In genomic region chr9:21925506-21925905, GRCm38 (mm10) we compare ENCODE assay signal across 23 mouse cellular contexts. TPM values are rescaled to one million over a fixed set of nuclear protein-coding genes. Genes with fewer than 3 reads are reported as not detected.
A peak's percentile ranks its signal among the peaks of the same experiment; 100 is the strongest.
DNase-seq lines count a peak whose midpoint lies in the region; ATAC-seq and TF ChIP-seq lines count a peak whose summit lies in the region.
"Had no signal": no experiment of that assay in that cellular context is flagged by ENCODE, and none has a peak within 500 bp of the region (broad histone marks: within the 10 kb centered on the region; RNA-seq: fewer than 3 reads in every experiment).

No protein-coding gene starts in this region.

- H3K9ac ChIP-seq in intestine, embryonic 14.5 days (ENCODE audit: low read length), result no peak overlapping the region
- no peak overlapping the region for H3K9ac ChIP-seq in intestine, embryonic 16.5 days (ENCODE audit: low read depth, low read length)
- H3K9ac ChIP-seq in liver, embryonic 13.5 days, result no peak overlapping the region
- no peak overlapping the region for H3K9ac ChIP-seq in liver, embryonic 11.5 days (ENCODE audit: low read depth, low read length)
- H3K9ac ChIP-seq in MEL (ENCODE audit: control insufficient read depth, low read depth, low read length, poor library complexity, severe bottlenecking), result no peak overlapping the region
- peak overlapping the region; percentile 59; the same call in 1 of the 2 replicates for H3K9ac ChIP-seq in liver, postnatal 0 days (replicated peaks)
- H3K9ac ChIP-seq: forebrain, postnatal 0 days; hindbrain, embryonic 12.5 days; hindbrain, embryonic 15.5 days had no signal

- no peak overlapping the region for H3K4me3 ChIP-seq in intestine, embryonic 14.5 days (ENCODE audit: low read depth, low read length)
- H3K4me3 ChIP-seq in intestine, embryonic 16.5 days (ENCODE audit: low read length), result no peak overlapping the region
- no peak overlapping the region for H3K4me3 ChIP-seq in liver, embryonic 13.5 days (replicated peaks)
- no peak overlapping the region for H3K4me3 ChIP-seq in liver, embryonic 11.5 days (ENCODE audit: low read depth, low read length)
- no peak overlapping the region for H3K4me3 ChIP-seq in MEL (ENCODE audit: control insufficient read depth in 1 of 2, insufficient read depth in 1 of 2, low read depth in 2 of 2, low read length in 2 of 2)
- 0 out of 2 replicates have a peak overlapping the region, but pooled peaks have one; percentile 45 for H3K4me3 ChIP-seq in liver, postnatal 0 days (ENCODE audit: low read depth, low read length)
- H3K4me3 ChIP-seq: erythroblast, embryonic 14.5 days; hindbrain, embryonic 12.5 days had no signal

- TF ChIP-seq EP300 in MEL (IDR thresholded peaks at IDR 0.05; ENCODE audit: low read depth in 1 of 2, low read length in 2 of 2), result no peak
- no peak for TF ChIP-seq EP300 in liver, postnatal 0 days (IDR thresholded peaks at IDR 0.05; ENCODE audit: low read depth)

- DNase-seq in intestine, embryonic 14.5 days (ENCODE audit: low spot score), result peak; percentile 48
- DNase-seq in liver, embryonic 13.5 days, result no peak
- DNase-seq in liver, embryonic 11.5 days (ENCODE audit: low spot score), result no peak
- no peak for DNase-seq in MEL (ENCODE audit: low read depth, low spot score)
- DNase-seq in liver, postnatal 0 days, result no peak
- DNase-seq in urinary bladder, postnatal 10 days (ENCODE audit: low spot score), result no peak
- DNase-seq: B cell, adult 2 months; cerebellum, adult 8-10 months; cerebellum, postnatal 10 days; cerebellum, postnatal 36 days; embryo, embryonic 11 days; forebrain, postnatal 0 days; gastrocnemius, adult 2 months; gastrocnemius, postnatal 14 days had no signal

- no peak; the same call in 1 of the 2 replicates for TF ChIP-seq RAD21 in MEL (IDR thresholded peaks at IDR 0.05; ENCODE audit: low read depth, low read length)

- peaks cover 8% of the 10 kb centered on the region for H3K79me2 ChIP-seq in MEL (ENCODE audit: control insufficient read depth, insufficient read depth, low read length, poor library complexity)

- no peaks in the 10 kb centered on the region for H3K36me3 ChIP-seq in intestine, embryonic 14.5 days (ENCODE audit: control insufficient read depth, insufficient read depth, low read length)
- H3K36me3 ChIP-seq in intestine, embryonic 16.5 days (ENCODE audit: control insufficient read depth, insufficient read depth, low read length), result peaks cover 3% of the 10 kb centered on the region; the same call in 1 of the 2 replicates
- H3K36me3 ChIP-seq in liver, embryonic 13.5 days, result peaks cover 5% of the 10 kb centered on the region; the same call in 1 of the 2 replicates
- no peaks in the 10 kb centered on the region for H3K36me3 ChIP-seq in liver, embryonic 11.5 days (ENCODE audit: control insufficient read depth, insufficient read depth, low read length)
- H3K36me3 ChIP-seq in MEL (ENCODE audit: control insufficient read depth in 1 of 2, insufficient read depth in 2 of 2, low read length in 2 of 2), result peaks cover 2 to 28% of the 10 kb centered on the region in 2 experiments
- no peaks in the 10 kb centered on the region for H3K36me3 ChIP-seq in liver, postnatal 0 days (replicated peaks; ENCODE audit: insufficient read depth, low read length)

- no peaks in the 10 kb centered on the region for H3K9me3 ChIP-seq in intestine, embryonic 14.5 days (ENCODE audit: control insufficient read depth, low read length)
- H3K9me3 ChIP-seq in intestine, embryonic 16.5 days (ENCODE audit: control insufficient read depth, low read length), result no peaks in the 10 kb centered on the region
- no peaks in the 10 kb centered on the region for H3K9me3 ChIP-seq in liver, embryonic 13.5 days (replicated peaks)
- H3K9me3 ChIP-seq in liver, embryonic 11.5 days (ENCODE audit: control insufficient read depth, low read length), result no peaks in the 10 kb centered on the region
- no peaks in the 10 kb centered on the region for H3K9me3 ChIP-seq in MEL (replicated peaks; ENCODE audit: insufficient read depth, low read length)
- no peaks in the 10 kb centered on the region for H3K9me3 ChIP-seq in liver, postnatal 0 days (ENCODE audit: low read length)
- H3K9me3 ChIP-seq: embryonic facial prominence, embryonic 10.5 days; embryonic facial prominence, embryonic 13.5 days; forebrain, embryonic 12.5 days; hindbrain, embryonic 12.5 days; hindbrain, embryonic 15.5 days had no signal

- H3K4me2 ChIP-seq in intestine, embryonic 14.5 days (ENCODE audit: low read length), result no peak overlapping the region
- H3K4me2 ChIP-seq in intestine, embryonic 16.5 days (ENCODE audit: low read depth, low read length), result no peak overlapping the region
- peak overlapping the region; percentile 59; the same call in 1 of the 2 replicates for H3K4me2 ChIP-seq in liver, embryonic 13.5 days
- H3K4me2 ChIP-seq in liver, embryonic 11.5 days, result no peak overlapping the region
- peak overlapping the region; percentile 72 for H3K4me2 ChIP-seq in liver, postnatal 0 days (ENCODE audit: low read depth, low read length)

- WGBS in intestine, embryonic 14.5 days, result 100% methylated on average over 1 of the region's 1 CpGs
- WGBS in intestine, embryonic 16.5 days, result 96% methylated on average over 1 of the region's 1 CpGs
- WGBS in liver, embryonic 13.5 days (ENCODE audit: insufficient replicate concordance), result 86% methylated on average over 1 of the region's 1 CpGs
- whole genome bisulfite sequencing in liver, embryonic 11.5 days, result 89% methylated on average over 1 of the region's 1 CpGs
- WGBS in liver, postnatal 0 days (ENCODE audit: insufficient replicate concordance), result 92% methylated on average over 1 of the region's 1 CpGs

- no peak for ATAC-seq in intestine, embryonic 14.5 days (replicated peaks; ENCODE audit: low FRiP score, low TSS enrichment, low read depth)
- no peak for ATAC-seq in intestine, embryonic 16.5 days
- ATAC-seq in liver, embryonic 13.5 days (ENCODE audit: low read depth), result no peak
- ATAC-seq in liver, embryonic 11.5 days (replicated peaks; ENCODE audit: low FRiP score), result no peak
- no peak for ATAC-seq in liver, postnatal 0 days
- ATAC-seq in CD4-positive, CD25-positive, alpha-beta regulatory T cell, adult 4 months, result no peak
- ATAC-seq: activated CD4-positive, CD25-positive, alpha-beta regulatory T cell, adult 4 months; forebrain, postnatal 0 days had no signal

- H3K4me1 ChIP-seq in intestine, embryonic 14.5 days (replicated peaks; ENCODE audit: control insufficient read depth, insufficient read depth, low read length), result peaks cover 14% of the 10 kb centered on the region
- peaks cover 8% of the 10 kb centered on the region for H3K4me1 ChIP-seq in intestine, embryonic 16.5 days (ENCODE audit: control insufficient read depth, insufficient read depth, low read length)
- H3K4me1 ChIP-seq in liver, embryonic 13.5 days (replicated peaks), result peaks cover 41% of the 10 kb centered on the region
- peaks cover 14% of the 10 kb centered on the region for H3K4me1 ChIP-seq in liver, embryonic 11.5 days (replicated peaks; ENCODE audit: control insufficient read depth, insufficient read depth, low read length)
- H3K4me1 ChIP-seq in MEL (ENCODE audit: control insufficient read depth in 1 of 2, insufficient read depth in 2 of 2, low read length in 2 of 2), result peaks cover 17 to 34% of the 10 kb centered on the region in 2 experiments
- H3K4me1 ChIP-seq in liver, postnatal 0 days (ENCODE audit: insufficient read depth), result peaks cover 30% of the 10 kb centered on the region

- TF ChIP-seq CTCF in MEL (IDR thresholded peaks at IDR 0.05 in 2 of 3, conservative IDR thresholded peaks at IDR 0.05 in 1 of 3; ENCODE audit: control insufficient read depth in 1 of 3, insufficient read depth in 1 of 3, low read depth in 2 of 3, low read length in 3 of 3, poor library complexity in 1 of 3, severe bottlenecking in 1 of 3), result no peak; a peak in 1 of 6 replicates
- no peak for TF ChIP-seq CTCF in liver, postnatal 0 days (IDR thresholded peaks at IDR 0.05; ENCODE audit: low read depth)

- H3K27me3 ChIP-seq in intestine, embryonic 14.5 days (replicated peaks; ENCODE audit: control insufficient read depth, insufficient read depth, low read length), result no peaks in the 10 kb centered on the region
- no peaks in the 10 kb centered on the region for H3K27me3 ChIP-seq in intestine, embryonic 16.5 days (replicated peaks; ENCODE audit: control insufficient read depth, insufficient read depth, low read length)
- no peaks in the 10 kb centered on the region for H3K27me3 ChIP-seq in liver, embryonic 13.5 days
- no peaks in the 10 kb centered on the region for H3K27me3 ChIP-seq in liver, embryonic 11.5 days (replicated peaks; ENCODE audit: control insufficient read depth, insufficient read depth, low read length)
- H3K27me3 ChIP-seq in MEL (ENCODE audit: control insufficient read depth in 1 of 2, insufficient read depth in 2 of 2, low read length in 2 of 2), result no peaks in the 10 kb centered on the region
- H3K27me3 ChIP-seq in liver, postnatal 0 days (ENCODE audit: insufficient read depth, low read length), result no peaks in the 10 kb centered on the region
- H3K27me3 ChIP-seq: embryonic facial prominence, embryonic 13.5 days; forebrain, embryonic 12.5 days; hindbrain, embryonic 12.5 days; hindbrain, embryonic 15.5 days had no signal

- no peak overlapping the region for H3K27ac ChIP-seq in intestine, embryonic 14.5 days (ENCODE audit: low read depth)
- H3K27ac ChIP-seq in intestine, embryonic 16.5 days (ENCODE audit: low read length), result no peak overlapping the region
- H3K27ac ChIP-seq in liver, embryonic 13.5 days, result no peak overlapping the region
- H3K27ac ChIP-seq in liver, embryonic 11.5 days (ENCODE audit: low read depth, low read length), result no peak overlapping the region
- H3K27ac ChIP-seq in MEL (ENCODE audit: control insufficient read depth, low read depth, low read length), result no peak overlapping the region
- peak overlapping the region; percentile 92; the same call in 1 of the 2 replicates for H3K27ac ChIP-seq in liver, postnatal 0 days (ENCODE audit: low read depth)
- H3K27ac ChIP-seq: embryonic facial prominence, embryonic 10.5 days; embryonic facial prominence, embryonic 13.5 days; forebrain, embryonic 12.5 days; hindbrain, embryonic 12.5 days; hindbrain, embryonic 15.5 days had no signal

- no peak for TF ChIP-seq POLR2A in MEL (IDR thresholded peaks at IDR 0.05; ENCODE audit: control insufficient read depth in 1 of 2, insufficient read depth in 1 of 2, low read depth in 1 of 2, low read length in 2 of 2, poor library complexity in 1 of 2)

RNA-seq across cellular contexts. Expression of gene Ccdc159, which starts 1.8 kb away (rescaled TPM):
- 3.8 and 4.2 TPM in 2 replicates for polyA plus RNA-seq in intestine, embryonic 14.5 days (2014; fragmentation: Nextera tagmentation; extraction: Ambion mirVana)
- 2.6 and 3.5 TPM in 2 replicates for polyA plus RNA-seq in intestine, embryonic 16.5 days (2015; fragmentation: Nextera tagmentation; extraction: Ambion mirVana)
- polyA plus RNA-seq in liver, embryonic 13.5 days (2015; fragmentation: Nextera tagmentation; extraction: Ambion mirVana), result 1.0 and 1.2 TPM in 2 replicates
- polyA plus RNA-seq in liver, embryonic 11.5 days (2014; fragmentation: Nextera tagmentation; extraction: Ambion mirVana), result 2.2 and 2.9 TPM in 2 replicates
- total RNA-seq in MEL (2012; rRNA removed), result 1.0 and 1.4 TPM in 2 replicates
- 1 to 10 TPM in 1 of 2 experiments, not detected in 1; 6.4 TPM for polyA plus RNA-seq in MEL (2012; ENCODE audit: insufficient read depth in 1 of 2, insufficient read length in 2 of 2, low read depth in 1 of 2, low replicate concordance in 2 of 2, missing spikeins in 1 of 2)
- 0.81 and 1.1 TPM in 2 replicates for polyA plus RNA-seq in liver, postnatal 0 days (2015; fragmentation: Nextera tagmentation; extraction: Ambion mirVana)
- under 1 TPM in 1 of 2 experiments, not detected in 1; 0.94 TPM for polyA plus RNA-seq in CD4-positive, CD25-positive, alpha-beta regulatory T cell, adult 4 months (2017; shearing (Covaris generic))
- polyA plus RNA-seq: activated CD4-positive, CD25-positive, alpha-beta regulatory T cell, adult 4 months; erythroblast, embryonic 14.5 days had no signal

RNA-seq across cellular contexts. Expression of gene Tmem205, which starts 1.9 kb away (rescaled TPM):
- polyA plus RNA-seq in intestine, embryonic 14.5 days (2014; fragmentation: Nextera tagmentation; extraction: Ambion mirVana), result 57.1 and 59.6 TPM in 2 replicates
- 93.9 and 97.0 TPM in 2 replicates for polyA plus RNA-seq in intestine, embryonic 16.5 days (2015; fragmentation: Nextera tagmentation; extraction: Ambion mirVana)
- 49.5 and 57.2 TPM in 2 replicates for polyA plus RNA-seq in liver, embryonic 13.5 days (2015; fragmentation: Nextera tagmentation; extraction: Ambion mirVana)
- polyA plus RNA-seq in liver, embryonic 11.5 days (2014; fragmentation: Nextera tagmentation; extraction: Ambion mirVana), result 45.0 and 51.0 TPM in 2 replicates
- 118 and 128 TPM in 2 replicates for total RNA-seq in MEL (2012; rRNA removed)
- polyA plus RNA-seq in MEL (2012; ENCODE audit: insufficient read depth in 1 of 2, insufficient read length in 2 of 2, low read depth in 1 of 2, low replicate concordance in 2 of 2, missing spikeins in 1 of 2), result 100 to 1,000 TPM in 1 of 2 experiments, not detected in 1; 114 TPM
- polyA plus RNA-seq in liver, postnatal 0 days (2015; fragmentation: Nextera tagmentation; extraction: Ambion mirVana), result 222 and 246 TPM in 2 replicates
- polyA plus RNA-seq in CD4-positive, CD25-positive, alpha-beta regulatory T cell, adult 4 months (2017; shearing (Covaris generic)), result 1 to 10 TPM; 8.0 to 8.7 TPM

RNA-seq across cellular contexts. Expression of gene Rab3d, which starts 7.5 kb away (rescaled TPM):
- polyA plus RNA-seq in intestine, embryonic 14.5 days (2014; fragmentation: Nextera tagmentation; extraction: Ambion mirVana), result 18.4 and 21.5 TPM in 2 replicates
- polyA plus RNA-seq in intestine, embryonic 16.5 days (2015; fragmentation: Nextera tagmentation; extraction: Ambion mirVana), result 47.5 and 47.9 TPM in 2 replicates
- polyA plus RNA-seq in liver, embryonic 13.5 days (2015; fragmentation: Nextera tagmentation; extraction: Ambion mirVana), result 6.6 and 8.4 TPM in 2 replicates
- 5.7 and 7.3 TPM in 2 replicates for polyA plus RNA-seq in liver, embryonic 11.5 days (2014; fragmentation: Nextera tagmentation; extraction: Ambion mirVana)
- total RNA-seq in MEL (2012; rRNA removed), result 19.0 and 22.9 TPM in 2 replicates
- polyA plus RNA-seq in MEL (2012; ENCODE audit: insufficient read depth in 1 of 2, insufficient read length in 2 of 2, low read depth in 1 of 2, low replicate concordance in 2 of 2, missing spikeins in 1 of 2), result 10 to 100 TPM in 1 of 2 experiments, not detected in 1; 44.2 TPM
- 9.3 and 9.9 TPM in 2 replicates for polyA plus RNA-seq in liver, postnatal 0 days (2015; fragmentation: Nextera tagmentation; extraction: Ambion mirVana)
- polyA plus RNA-seq in CD4-positive, CD25-positive, alpha-beta regulatory T cell, adult 4 months (2017; shearing (Covaris generic)), result 10 to 100 TPM in 1 of 2 experiments, 1 to 10 TPM in 1; 8.4 to 11.3 TPM

RNA-seq across cellular contexts. Expression of gene Plppr2, which starts 11.3 kb away (rescaled TPM):
- polyA plus RNA-seq in intestine, embryonic 14.5 days (2014; fragmentation: Nextera tagmentation; extraction: Ambion mirVana), result 8.2 and 8.7 TPM in 2 replicates
- polyA plus RNA-seq in intestine, embryonic 16.5 days (2015; fragmentation: Nextera tagmentation; extraction: Ambion mirVana), result 5.2 and 6.2 TPM in 2 replicates
- 0.99 and 1.4 TPM in 2 replicates for polyA plus RNA-seq in liver, embryonic 13.5 days (2015; fragmentation: Nextera tagmentation; extraction: Ambion mirVana)
- polyA plus RNA-seq in liver, embryonic 11.5 days (2014; fragmentation: Nextera tagmentation; extraction: Ambion mirVana), result 6.1 and 7.2 TPM in 2 replicates
- 1.3 and 1.4 TPM in 2 replicates for total RNA-seq in MEL (2012; rRNA removed)
- polyA plus RNA-seq in MEL (2012; ENCODE audit: insufficient read depth in 1 of 2, insufficient read length in 2 of 2, low read depth in 1 of 2, low replicate concordance in 2 of 2, missing spikeins in 1 of 2), result 10 to 100 TPM in 1 of 2 experiments, not detected in 1; 13.9 TPM
- 0.70 and 1.0 TPM in 2 replicates for polyA plus RNA-seq in liver, postnatal 0 days (2015; fragmentation: Nextera tagmentation; extraction: Ambion mirVana)
- polyA plus RNA-seq in CD4-positive, CD25-positive, alpha-beta regulatory T cell, adult 4 months (2017; shearing (Covaris generic)), result under 1 TPM; 0.28 to 0.90 TPM

RNA-seq across cellular contexts. Expression of gene Swsap1, which starts 30.0 kb away (rescaled TPM):
- polyA plus RNA-seq in intestine, embryonic 14.5 days (2014; fragmentation: Nextera tagmentation; extraction: Ambion mirVana), result 11.7 and 12.8 TPM in 2 replicates
- 5.9 and 6.5 TPM in 2 replicates for polyA plus RNA-seq in intestine, embryonic 16.5 days (2015; fragmentation: Nextera tagmentation; extraction: Ambion mirVana)
- 2.1 and 2.6 TPM in 2 replicates for polyA plus RNA-seq in liver, embryonic 13.5 days (2015; fragmentation: Nextera tagmentation; extraction: Ambion mirVana)
- polyA plus RNA-seq in liver, embryonic 11.5 days (2014; fragmentation: Nextera tagmentation; extraction: Ambion mirVana), result 9.8 and 11.9 TPM in 2 replicates
- 12.7 and 17.2 TPM in 2 replicates for total RNA-seq in MEL (2012; rRNA removed)
- 10 to 100 TPM in 1 of 2 experiments, not detected in 1; 19.3 TPM for polyA plus RNA-seq in MEL (2012; ENCODE audit: insufficient read depth in 1 of 2, insufficient read length in 2 of 2, low read depth in 1 of 2, low replicate concordance in 2 of 2, missing spikeins in 1 of 2)
- 2.3 and 2.6 TPM in 2 replicates for polyA plus RNA-seq in liver, postnatal 0 days (2015; fragmentation: Nextera tagmentation; extraction: Ambion mirVana)
- polyA plus RNA-seq in CD4-positive, CD25-positive, alpha-beta regulatory T cell, adult 4 months (2017; shearing (Covaris generic)), result 10 to 100 TPM in 1 of 2 experiments, 1 to 10 TPM in 1; 3.2 to 13.5 TPM

Comparison
In these comparisons a context has a peak if more than half of its experiments do, and no peak if none do; other contexts are left out.
1. H3K4me2 ChIP-seq: peak in liver, embryonic 13.5 days (single experiment) and liver, postnatal 0 days (single experiment); none in intestine, embryonic 14.5 days (single experiment), intestine, embryonic 16.5 days (single experiment) and liver, embryonic 11.5 days (single experiment).